Mouse (Mus musculus) layer of hippocampus, postnatal 10 days (tissue): ENCODE results near the gene Chodl. TPM values are rescaled to one million over a fixed set of nuclear protein-coding genes. Genes with fewer than 3 reads are reported as not detected.

Experiments
- DNase-seq, 2 experiments: peaks; one replicate each; pipeline ENCODE4 v3.0.0; 2021; ENCODE audit warnings: low spot score in 2 of 2
- long read RNA-seq: library from polyadenylated mRNA; stranded (forward); transcript quantifications from one replicate; pipeline ENCODE4 v2.0.0, GENCODE M21; 2023
- total RNA-seq, 2 experiments: library from RNA; stranded (reverse); gene quantifications; 2 replicates each; pipeline ENCODE4 v1.2.3; 2021

Gene Chodl
- 1 to 10 TPM; 1.3 to 2.3 TPM for total RNA-seq
- long read RNA-seq, transcript Chodl-201 (6 exons, 2,535 nt), result major isoform, 6 of 6 reads
- long read RNA-seq, partial matches to known transcripts, result 0 of 6 reads
- long read RNA-seq, other reads (novel, unspliced or antisense), result 0 of 6 reads

DNA sequence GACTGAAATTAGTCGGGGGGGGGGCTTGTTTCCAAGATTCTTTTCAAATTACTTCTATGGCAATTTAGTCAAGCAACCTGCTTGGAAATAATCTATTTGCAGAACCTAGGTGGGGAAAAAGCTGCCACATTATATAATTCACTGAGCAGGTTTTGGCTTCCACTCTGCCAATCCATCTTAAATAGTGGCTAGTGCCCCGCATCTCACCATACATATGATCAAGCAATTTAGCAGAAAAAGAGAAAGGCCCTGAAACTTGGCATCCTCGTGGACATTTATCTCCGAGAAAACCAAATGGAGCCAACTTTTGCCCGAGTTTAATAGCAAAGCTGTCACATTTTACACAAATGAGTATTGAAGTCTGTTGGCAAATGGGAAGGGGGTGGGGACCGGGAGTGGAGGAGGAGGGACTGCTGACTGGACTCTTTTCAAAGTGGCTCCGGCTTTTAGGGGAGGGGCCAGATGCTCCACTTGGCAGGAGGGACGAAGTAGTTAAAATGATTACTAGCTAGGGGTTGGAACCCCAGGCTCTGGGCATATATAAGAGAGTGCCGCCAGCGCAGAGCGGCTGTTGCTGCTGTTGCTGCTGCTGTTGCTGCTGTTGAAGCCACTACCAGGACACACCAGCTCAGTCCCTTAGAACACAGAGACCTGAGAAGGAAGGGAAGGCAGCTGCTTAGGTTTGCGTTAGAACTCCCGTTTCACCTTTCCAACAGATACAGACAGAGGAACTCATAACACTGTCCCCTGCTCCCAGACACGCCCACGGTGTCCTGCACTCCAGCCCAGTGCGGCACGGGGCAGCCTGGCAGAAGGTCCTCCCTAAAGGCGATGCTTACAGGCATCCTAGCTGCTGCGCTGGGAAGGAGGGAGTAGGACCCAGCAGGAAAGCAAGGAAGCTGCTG lies at the start of gene Chodl:
Gene Chodl (plus strand): TSS at position 567 of the 905 bp plus-strand sequence.
- peak; percentile 7 to 18 for DNase-seq

GRCm38 (mm10) chr16:78922644-78923043 lies 8.1 kb upstream of the Chodl start:
- no peak for DNase-seq

GRCm38 (mm10) chr16:78931287-78932025 lies 708 bp downstream of the Chodl start:
- DNase-seq, result no peak

GRCm38 (mm10) chr16:78934298-78934697 lies 3.5 kb downstream of the Chodl start:
- no peak for DNase-seq

- no peak for DNase-seq
These were observed 7.0 kb downstream of the Chodl start for GRCm38 (mm10) chr16:78937755-78938154.

DNA sequence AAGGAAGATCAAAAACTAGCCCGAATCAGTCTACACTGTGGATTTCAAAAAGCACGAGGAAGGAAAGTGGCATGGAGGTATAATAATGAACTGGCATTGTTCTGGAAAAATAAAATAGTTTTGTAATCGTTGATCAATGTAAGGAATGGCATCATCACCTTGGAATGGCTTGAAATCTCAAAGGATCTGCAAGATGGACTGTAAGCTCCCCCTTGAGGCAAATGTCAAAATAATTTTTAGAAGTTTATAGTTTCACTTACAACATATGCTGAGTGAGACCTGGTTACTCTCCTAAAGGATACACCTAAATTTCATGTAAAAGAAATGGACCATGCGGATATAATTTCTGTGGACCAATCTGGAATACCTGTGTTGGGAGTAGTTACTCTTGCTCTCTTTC lies 19.6 kb downstream of the Chodl start:
- DNase-seq, result no peak

GRCm38 (mm10) chr16:78957434-78957833 lies 26.7 kb downstream of the Chodl start:
- DNase-seq, result no peak

GRCm38 (mm10) chr16:78969091-78969731 lies 38.5 kb downstream of the Chodl start:
- no peak for DNase-seq

DNA sequence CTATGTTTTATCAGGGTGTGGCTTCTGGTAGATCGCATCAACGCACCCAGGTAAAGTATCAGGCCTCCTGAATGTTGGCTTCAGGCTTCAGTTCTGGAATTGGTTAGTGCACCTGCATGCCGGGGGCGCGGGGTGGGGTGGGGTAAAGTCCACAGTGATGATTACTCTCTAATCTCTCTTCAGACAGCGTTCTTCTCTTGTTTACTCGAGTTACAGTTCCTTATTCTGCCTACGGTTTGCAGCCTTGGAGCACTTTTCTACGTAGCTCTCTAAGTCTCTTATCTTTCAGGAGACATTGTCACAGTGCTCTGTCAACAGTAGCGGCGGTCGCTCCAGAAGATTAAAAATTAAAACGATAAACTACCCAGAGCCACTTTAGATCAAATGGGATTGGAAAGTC lies 43.4 kb downstream of the Chodl start:
- no peak for DNase-seq

- no peak for DNase-seq
These were observed 45.6 kb downstream of the Chodl start for GRCm38 (mm10) chr16:78976384-78976783.

Other genes starting within 250 kb of the Chodl start
- not detected for gene Tmprss15, start 160.1 kb downstream of the Chodl start, total RNA-seq